ENCODE assay signal across 9 mouse cellular contexts in the genomic region with DNA sequence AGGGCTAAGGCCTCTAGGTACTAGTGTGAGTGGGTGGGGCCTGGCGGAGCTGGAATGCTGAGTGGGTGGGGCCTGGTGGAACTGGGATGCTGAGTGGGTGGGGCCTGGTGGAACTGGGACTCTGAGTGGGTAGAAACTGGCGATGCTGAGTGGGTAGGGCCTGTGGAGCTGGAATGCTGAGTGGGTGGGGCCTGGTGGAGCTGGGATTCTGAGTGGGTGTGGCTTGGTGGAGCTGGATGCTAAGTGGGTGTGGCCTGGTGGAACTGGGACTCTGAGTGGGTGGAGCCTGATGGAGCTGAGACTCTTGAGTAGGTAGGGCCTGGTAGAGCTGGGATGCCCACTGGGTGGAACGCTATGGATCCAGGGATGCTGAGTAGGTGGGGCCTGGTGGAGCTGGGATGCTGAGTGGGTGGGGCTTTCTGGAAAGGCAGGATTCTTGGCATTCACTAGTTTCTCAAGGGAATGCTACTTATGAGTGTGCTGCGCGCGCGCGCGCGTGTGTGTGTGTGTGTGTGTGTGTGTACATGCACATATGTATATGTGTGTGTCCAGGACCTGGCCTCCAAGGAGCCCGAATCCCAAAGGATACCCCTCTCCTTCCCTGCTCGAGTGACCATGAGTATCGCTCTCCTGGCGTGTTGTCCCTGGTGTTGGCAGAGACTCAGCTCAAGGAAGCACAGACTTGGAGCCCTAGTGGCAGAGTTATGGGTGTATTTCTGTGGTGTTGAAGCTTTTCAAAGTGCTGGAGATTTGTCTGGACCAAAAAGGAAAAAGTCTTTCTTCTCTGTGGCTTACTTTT.
DNase-seq lines count a peak whose midpoint lies in the region; ATAC-seq and TF ChIP-seq lines count a peak whose summit lies in the region.
"Had no signal": no experiment of that assay in that cellular context is flagged by ENCODE, and none has a peak within 500 bp of the region (broad histone marks: within the 10 kb centered on the region; RNA-seq: fewer than 3 reads in every experiment).

No protein-coding gene starts in this region.

- no peak for TF ChIP-seq EP300 in heart, postnatal 0 days (IDR thresholded peaks at IDR 0.05; ENCODE audit: low read depth)

- no peaks in the 10 kb centered on the region for H3K27me3 ChIP-seq in heart, postnatal 0 days (ENCODE audit: control insufficient read depth, insufficient read depth, low read length)
- H3K27me3 ChIP-seq: Patski had no signal

- no peaks in the 10 kb centered on the region for H3K36me3 ChIP-seq in heart, postnatal 0 days (replicated peaks; ENCODE audit: control insufficient read depth, insufficient read depth, low read length)

- peaks cover 16% of the 10 kb centered on the region for H3K4me1 ChIP-seq in heart, postnatal 0 days (ENCODE audit: control insufficient read depth, insufficient read depth)

- H3K9me3 ChIP-seq in heart, postnatal 0 days (replicated peaks; ENCODE audit: control insufficient read depth, low read length): no peaks in the 10 kb centered on the region

- no peak for TF ChIP-seq CTCF in gastrocnemius, adult 2 months (IDR thresholded peaks at IDR 0.05)
- TF ChIP-seq CTCF in heart, postnatal 0 days (IDR thresholded peaks at IDR 0.05; ENCODE audit: low read depth): no peak

- intact Hi-C loops in gastrocnemius, adult 2 months (cut with DNase I): no loop called here

- peak; percentile 12; the same call in 1 of the 2 replicates for ATAC-seq in heart, postnatal 0 days (ENCODE audit: insufficient read depth, low read depth)
- ATAC-seq: Patski had no signal

- no peak overlapping the region for H3K4me3 ChIP-seq in gastrocnemius, adult 2 months
- no peak overlapping the region for H3K4me3 ChIP-seq in heart, postnatal 0 days (ENCODE audit: low read depth, low read length)

- peak; percentile 73 for DNase-seq in gastrocnemius, adult 2 months
- no peak for DNase-seq in gastrocnemius, postnatal 10 days
- peak; percentile 71 for DNase-seq in right cerebral cortex, adult 18-20 months
- DNase-seq in right cerebral cortex, postnatal 4 days: no peak
- DNase-seq in heart, postnatal 0 days (ENCODE audit: low spot score): no peak
- DNase-seq in lung, postnatal 36 days: peak; percentile 63
- DNase-seq in right cerebral cortex, adult 2 months (ENCODE audit: low spot score in 2 of 2): no peak
- DNase-seq in cerebellum, adult 18-20 months: no peak

- no peak overlapping the region; the same call in 1 of the 2 replicates for H3K27ac ChIP-seq in gastrocnemius, adult 2 months
- H3K27ac ChIP-seq in heart, postnatal 0 days (ENCODE audit: low read depth): no peak overlapping the region

- no peak overlapping the region for H3K9ac ChIP-seq in heart, postnatal 0 days (replicated peaks; ENCODE audit: low read depth, low read length)

- H3K4me2 ChIP-seq in heart, postnatal 0 days (ENCODE audit: low read depth, low read length): no peak overlapping the region

- 65% methylated on average over 14 of the region's 14 CpGs for WGBS in heart, postnatal 0 days

Comparison
In these comparisons a context has a peak if more than half of its experiments do, and no peak if none do; other contexts are left out.
1. DNase-seq: peak in gastrocnemius, adult 2 months (single experiment), right cerebral cortex, adult 18-20 months (single experiment) and lung, postnatal 36 days (single experiment); none in gastrocnemius, postnatal 10 days (single experiment), right cerebral cortex, postnatal 4 days (single experiment), heart, postnatal 0 days (single experiment), right cerebral cortex, adult 2 months (0 of 2) and cerebellum, adult 18-20 months (0 of 2).